Mouse (Mus musculus) frontal cortex, postnatal 10 days (tissue): ENCODE measurements around the gene Parp16.
"Not testable (repeated sequence)": the region's sequence is repeated elsewhere in the genome, so short reads cannot be mapped to it uniquely, and the experiment has no call there.

Source experiments
- DNase-seq, 2 experiments: peaks; one replicate each; pipeline ENCODE4 v3.0.0; 2022; ENCODE audit warnings: low spot score in 2 of 2, mixed read lengths in 1 of 2

Parp16 gene

DNA sequence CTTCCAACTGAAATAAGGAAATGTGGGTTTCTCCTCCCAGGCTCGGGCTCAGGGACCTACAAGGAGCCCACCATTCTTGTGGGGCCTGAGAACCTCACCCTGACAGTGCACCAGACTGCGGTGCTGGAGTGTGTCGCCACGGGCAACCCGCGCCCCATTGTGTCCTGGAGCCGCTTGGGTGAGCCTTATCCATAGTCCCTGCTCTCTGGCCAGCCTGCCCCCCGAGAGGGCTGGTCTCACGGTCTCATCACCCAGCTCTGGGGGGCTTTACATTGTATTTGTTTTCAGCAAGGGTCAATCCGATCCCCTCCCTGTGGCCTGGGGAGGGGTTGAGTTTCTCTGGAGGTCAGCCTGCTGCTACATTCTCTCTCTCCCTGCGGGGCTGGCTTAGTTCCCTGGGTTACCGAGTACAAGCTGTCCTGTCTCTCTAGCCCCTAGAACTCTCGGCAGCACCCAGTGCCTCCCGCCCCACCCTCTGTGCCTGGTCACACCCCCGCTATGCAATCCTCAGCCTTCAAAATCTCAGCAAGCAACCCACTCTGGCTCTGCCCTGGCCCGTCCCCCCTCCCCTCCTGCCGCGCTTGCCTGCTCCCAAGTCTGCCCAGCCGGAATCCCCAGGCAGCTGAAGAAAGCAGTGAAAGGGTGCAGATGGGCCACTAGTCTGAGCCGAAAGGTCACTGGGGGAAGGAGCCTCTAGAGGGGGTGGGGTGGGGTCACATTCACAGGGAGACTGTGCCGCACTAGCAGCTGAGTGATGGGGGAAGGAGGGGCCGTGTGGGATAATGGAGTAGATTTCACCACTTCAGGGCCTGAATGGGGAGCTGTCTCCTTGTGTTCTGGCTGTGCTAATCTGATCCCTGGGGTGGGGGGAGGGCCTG lies 16.6 kb upstream of the Parp16 start:
- no peak for DNase-seq

DNA sequence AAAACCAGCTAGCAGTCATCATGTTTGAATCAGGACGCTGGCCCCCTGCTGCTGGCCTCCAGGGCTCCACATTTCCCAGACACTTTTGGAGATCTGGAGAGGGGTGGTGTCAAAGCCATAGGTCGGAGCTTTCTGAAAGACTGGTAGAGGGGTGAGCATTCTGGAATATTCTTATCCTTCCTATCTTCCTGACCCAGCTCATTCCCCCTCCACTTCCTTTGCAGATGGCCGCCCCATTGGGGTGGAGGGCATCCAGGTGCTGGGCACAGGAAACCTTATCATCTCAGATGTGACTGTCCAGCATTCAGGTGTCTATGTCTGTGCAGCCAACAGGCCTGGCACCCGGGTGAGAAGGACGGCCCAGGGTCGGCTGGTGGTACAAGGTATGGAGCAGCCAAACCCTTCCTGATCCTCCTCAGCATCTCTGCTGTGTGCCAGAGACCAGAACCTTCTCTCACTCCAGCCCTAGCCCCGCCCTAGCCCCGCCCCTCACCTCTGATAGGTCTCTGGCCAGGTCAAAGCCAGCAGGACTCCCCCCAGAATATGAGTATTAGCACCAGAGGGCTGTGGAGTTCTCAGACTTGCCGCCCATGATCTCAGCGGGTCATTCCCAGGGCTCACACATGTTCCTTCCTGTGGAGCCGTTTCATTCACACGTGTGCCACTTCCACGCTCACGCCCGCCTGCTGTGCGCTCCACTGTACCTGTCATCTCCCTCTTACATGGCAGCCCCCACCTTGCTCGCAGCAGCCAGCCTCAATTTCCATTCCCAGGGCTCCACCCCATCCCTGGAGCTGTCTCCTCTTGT lies 15.1 kb upstream of the Parp16 start:
- no peak for DNase-seq

DNA sequence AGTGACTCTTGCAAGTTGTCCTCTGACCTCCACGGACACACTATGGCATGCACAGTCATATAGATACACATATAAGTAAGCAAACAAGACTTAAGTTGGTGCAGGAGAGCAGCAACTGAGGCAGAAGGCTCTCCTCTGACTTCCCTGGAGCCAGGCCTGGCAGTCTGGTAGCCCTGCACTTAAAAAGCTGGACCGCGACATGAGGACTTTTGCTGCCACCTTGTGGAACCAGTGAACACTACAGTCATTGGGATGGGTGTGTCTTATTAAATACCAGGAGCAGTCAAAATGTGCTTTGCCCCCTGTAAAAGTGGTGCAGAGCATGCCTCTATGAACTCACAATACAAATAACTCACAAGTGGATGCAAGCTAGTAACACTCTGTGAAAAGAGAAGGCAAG lies 6.6 kb upstream of the Parp16 start:
- DNase-seq: peak; percentile 57 to 80

DNA sequence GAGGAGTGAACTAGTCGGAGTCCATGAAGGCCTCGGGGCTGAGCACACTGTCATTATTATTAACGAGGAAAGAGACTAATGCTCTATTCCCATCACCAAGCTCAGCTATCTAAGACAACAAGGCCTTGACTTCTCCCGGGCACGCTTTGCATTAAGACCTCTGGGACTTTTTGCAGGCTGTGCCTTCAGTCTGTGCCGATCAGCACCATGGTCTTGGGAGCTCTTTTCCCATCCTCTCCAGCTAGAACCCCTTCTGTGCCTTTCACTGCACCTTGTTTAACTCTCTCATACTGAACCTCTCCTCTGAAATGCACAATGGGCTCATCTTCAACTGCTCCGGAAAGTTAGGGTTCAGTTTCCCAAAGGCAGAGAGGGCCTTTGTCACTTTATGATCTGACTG lies 4.8 kb upstream of the Parp16 start:
- no peak for DNase-seq

DNA sequence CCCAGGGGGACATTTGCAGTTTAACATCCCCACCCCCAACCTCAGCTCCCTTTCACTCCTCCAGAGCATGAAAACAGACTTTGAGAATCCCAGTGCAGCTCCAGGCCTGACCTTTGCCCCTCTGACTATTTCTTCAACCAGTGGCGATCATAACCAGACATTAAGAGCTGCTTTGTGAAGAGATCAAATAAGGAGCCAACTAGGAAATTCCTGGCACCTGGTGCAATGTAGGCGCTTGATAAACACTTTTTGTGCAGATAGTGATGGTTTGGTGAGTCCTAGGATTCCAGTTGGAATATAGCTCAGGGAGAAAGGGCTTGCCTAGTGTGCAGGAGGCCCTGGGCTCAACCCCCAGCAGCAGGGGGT lies 3.8 kb upstream of the Parp16 start:
- no peak for DNase-seq

DNA sequence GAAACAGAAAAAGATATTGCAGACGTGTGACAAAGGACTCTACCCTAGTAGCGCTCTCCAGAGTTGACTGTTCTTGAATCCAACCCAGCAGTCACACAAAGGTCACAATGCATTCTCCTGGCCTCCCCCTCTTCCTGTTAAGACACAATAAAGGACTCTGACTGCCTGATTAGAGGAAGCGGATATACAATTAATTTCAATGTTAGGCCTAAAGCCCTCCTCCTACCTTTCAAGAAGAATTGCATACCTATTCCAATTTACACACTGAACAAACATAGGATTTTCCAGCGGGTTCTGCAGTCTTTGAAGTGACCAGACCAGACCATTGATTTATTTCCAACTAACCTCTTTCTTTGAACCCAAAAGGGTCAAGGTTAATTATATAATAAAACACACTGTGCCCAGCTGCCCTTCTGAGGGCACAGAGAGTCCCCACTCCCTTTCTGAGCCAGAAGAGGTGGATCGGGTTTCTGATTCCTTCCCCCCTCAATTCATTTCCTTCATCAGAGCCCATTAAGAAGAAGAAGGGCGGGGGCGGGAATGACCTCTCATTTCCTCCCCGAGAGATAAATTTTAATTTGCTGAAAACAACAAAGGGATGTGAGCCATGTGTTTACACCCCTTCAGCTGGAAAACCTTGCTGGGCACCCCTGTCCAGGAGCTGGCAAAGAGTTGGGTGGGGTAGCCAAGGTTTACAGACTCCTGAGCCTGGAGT lies 3.2 kb upstream of the Parp16 start:
- no peak for DNase-seq

GRCm38 (mm10) chr9:65193214-65193613 lies 1.9 kb upstream of the Parp16 start:
- no peak for DNase-seq

DNA sequence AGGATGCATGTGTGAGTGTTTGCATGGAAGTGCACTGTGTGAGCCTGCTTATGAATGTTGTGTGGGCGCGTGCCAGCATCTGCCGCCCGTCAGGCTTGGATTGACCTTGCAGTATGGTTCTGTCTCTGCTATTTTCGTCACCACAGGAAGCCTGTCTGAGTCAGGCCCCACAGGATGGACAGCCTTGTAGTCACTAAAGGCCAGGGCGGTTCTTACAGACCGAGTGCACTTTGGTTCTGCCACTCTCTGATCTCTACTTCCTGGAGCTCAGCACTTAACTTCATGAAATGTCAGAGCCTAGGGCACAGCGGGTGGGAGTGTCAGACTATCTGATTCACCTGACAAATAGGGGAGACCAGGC lies 448 bp downstream of the Parp16 start:
- no peak for DNase-seq

GRCm38 (mm10) chr9:65195982-65196737 lies 1.0 kb downstream of the Parp16 start:
- no peak for DNase-seq

DNA sequence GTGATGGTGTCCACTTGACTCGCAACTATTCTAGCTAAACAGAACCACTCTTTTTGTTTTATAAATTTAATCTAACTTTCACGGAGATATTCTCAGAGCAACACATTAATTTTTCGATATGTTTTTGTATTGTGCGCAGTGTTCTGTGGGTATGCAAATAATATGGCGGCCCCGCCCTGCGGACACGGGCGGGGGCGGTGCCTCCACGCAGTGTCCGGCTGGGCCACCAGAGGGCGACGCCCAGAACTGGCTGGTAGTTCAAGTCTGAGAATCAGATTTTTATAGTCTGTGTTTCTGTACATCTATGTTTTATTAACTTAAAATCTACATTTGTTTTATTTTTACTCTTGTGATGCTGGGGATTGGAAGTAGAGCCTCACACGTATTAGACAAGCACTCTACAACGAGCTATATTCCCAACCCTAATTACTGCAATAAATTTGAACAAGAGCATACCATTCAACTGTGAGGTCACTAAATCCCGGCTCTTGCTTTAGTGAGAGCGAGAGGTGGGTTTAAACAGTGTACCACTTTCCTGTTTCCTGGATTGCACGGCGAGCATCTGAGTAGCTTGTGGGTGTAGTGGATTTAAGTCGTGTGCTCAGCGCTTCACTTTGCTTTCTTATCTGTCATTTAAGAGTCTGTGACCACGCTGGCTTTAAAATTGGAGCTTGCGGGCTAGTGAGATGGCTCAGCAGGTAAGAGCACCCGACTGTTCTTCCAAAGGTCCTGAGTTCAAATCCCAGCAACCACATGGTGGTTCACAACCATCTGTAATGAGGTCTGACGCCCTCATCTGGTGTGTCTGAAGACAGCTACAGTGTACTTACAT lies 1.8 kb downstream of the Parp16 start:
- peak; percentile 88 to 90 for DNase-seq

GRCm38 (mm10) chr9:65197826-65198225 lies 2.7 kb downstream of the Parp16 start:
- DNase-seq: no peak

GRCm38 (mm10) chr9:65199723-65200122 lies 4.6 kb downstream of the Parp16 start:
- DNase-seq: no peak

- DNase-seq: no peak
These were observed 5.5 kb downstream of the Parp16 start for GRCm38 (mm10) chr9:65200606-65201005.

DNA sequence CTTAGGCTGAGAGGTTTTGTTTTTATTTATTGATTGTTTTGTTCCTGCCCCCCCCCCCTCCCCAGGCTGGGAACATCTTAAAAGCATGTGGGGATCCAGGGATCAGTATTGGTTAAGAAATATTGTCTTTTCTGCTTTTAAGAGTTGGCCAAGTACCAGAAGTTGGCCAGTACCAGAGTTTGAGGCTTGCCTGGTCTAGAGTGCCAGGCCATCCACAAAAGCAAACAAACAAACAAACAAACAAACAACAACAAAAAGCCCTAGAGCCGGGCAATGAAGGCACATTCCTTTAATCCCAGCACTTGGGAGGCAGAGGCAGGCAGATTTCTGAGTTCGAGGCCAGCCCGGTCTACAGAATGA lies 5.8 kb downstream of the Parp16 start:
- DNase-seq: no peak

GRCm38 (mm10) chr9:65201381-65202164 lies 6.4 kb downstream of the Parp16 start:
- peak; percentile 72 to 74 for DNase-seq

- no peak for DNase-seq
These were observed 7.1 kb downstream of the Parp16 start for GRCm38 (mm10) chr9:65202165-65202754.

DNA sequence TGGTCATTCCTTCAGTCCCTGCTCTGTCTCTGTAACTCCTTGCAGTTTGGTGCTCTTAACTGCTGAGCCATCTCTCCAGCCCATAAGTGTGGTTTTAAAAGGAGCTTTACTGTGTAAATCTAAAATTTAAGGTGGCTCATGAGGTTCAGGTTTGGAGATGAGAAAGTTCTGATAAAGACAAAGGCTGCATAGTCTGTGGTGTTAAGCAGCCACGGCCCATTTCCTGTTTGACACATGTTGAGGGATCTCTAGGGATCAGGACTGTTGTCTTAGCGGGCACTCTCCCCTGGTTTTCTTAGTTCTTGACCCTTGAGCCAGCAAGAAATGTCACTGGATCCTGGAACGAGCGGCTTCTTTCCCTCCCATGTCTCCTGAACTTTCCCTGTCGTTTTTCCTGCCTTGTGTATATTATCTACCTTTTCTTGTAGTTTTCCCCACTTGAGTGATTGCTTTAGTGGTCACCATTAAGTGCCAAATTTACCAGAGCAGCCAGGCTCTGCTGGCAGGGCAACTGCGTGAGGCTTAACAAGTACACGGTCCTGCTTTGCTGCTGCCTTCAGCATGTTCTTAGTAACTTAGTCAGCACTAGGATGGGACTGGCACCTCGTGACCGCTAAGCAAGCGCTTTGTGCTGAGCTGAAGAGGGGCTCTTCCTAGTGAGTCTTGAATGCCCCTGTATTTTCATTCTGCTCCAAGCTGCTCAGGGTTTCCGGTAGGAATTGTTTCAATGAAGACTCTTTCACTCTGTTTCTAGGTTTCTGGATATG lies 10.1 kb downstream of the Parp16 start:
- DNase-seq: no peak

- not testable (repeated sequence) for DNase-seq
These were observed 12.1 kb downstream of the Parp16 start for GRCm38 (mm10) chr9:65207041-65207815.
